In the genomic region with DNA sequence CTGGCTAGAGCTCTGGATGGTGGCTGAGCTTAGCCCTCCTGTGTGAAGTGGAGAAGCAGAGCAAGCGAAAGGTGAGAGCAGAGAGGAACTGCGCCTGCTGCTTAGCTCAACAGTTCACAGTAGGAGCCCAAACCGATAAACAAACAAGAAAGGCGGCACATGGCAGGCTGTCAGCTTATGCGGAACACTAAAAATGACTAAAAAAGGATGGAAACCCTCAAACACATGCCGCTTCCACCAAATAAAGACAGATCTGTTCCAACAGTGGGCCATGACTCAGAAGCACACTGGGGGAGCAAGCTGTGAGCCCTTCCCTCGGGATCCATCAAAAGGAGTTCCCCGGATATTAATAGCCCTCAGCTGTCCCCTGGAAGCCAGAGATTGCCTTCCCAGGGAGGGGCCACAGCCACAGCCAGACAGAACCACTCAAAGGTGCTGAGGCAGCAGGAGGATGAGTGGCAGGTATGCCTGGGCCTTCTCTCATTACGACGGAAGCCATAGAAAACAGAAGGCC, we compare ENCODE assay signal across 8 mouse cellular contexts. TPM values are rescaled to one million over a fixed set of nuclear protein-coding genes. Genes with fewer than 3 reads are reported as not detected.
DNase-seq lines count a peak whose midpoint lies in the region; ATAC-seq and TF ChIP-seq lines count a peak whose summit lies in the region.

No protein-coding gene starts in this region.

- 32% methylated on average over 10 of the region's 10 CpGs for WGBS in lung, embryonic 14.5 days
- whole genome bisulfite sequencing in forebrain, embryonic 12.5 days = 29% methylated on average over 10 of the region's 10 CpGs

- no peak for DNase-seq in lung, embryonic 14.5 days
- no peak for DNase-seq in lung, postnatal 14 days
- peak; percentile 51 for DNase-seq in T-cell, adult 2 months (ENCODE audit: low spot score)
- peak; percentile 59 to 81 for DNase-seq in layer of hippocampus, postnatal 14 days (ENCODE audit: low spot score in 2 of 2)
- peak; percentile 68 to 71 for DNase-seq in right cerebral cortex, postnatal 36 days (ENCODE audit: low spot score in 2 of 2)
- no peak for DNase-seq in adrenal gland, postnatal 4 days (ENCODE audit: low spot score in 2 of 2)

- TF ChIP-seq CTCF in lung, embryonic 14.5 days (IDR thresholded peaks at IDR 0.05; ENCODE audit: low read depth) = no peak

- ATAC-seq in lung, embryonic 14.5 days (ENCODE audit: insufficient read depth) = no peak
- ATAC-seq in forebrain, embryonic 12.5 days (ENCODE audit: low FRiP score) = no peak
- ATAC-seq in granulocyte monocyte progenitor cell, adult 5-6 weeks (replicated peaks; ENCODE audit: poor library complexity, severe bottlenecking) = no peak

- no peak overlapping the region for H3K4me2 ChIP-seq in lung, embryonic 14.5 days
- no peak overlapping the region for H3K4me2 ChIP-seq in forebrain, embryonic 12.5 days

- H3K4me1 ChIP-seq in lung, embryonic 14.5 days (ENCODE audit: insufficient read depth) = peaks cover 13% of the 10 kb centered on the region
- H3K4me1 ChIP-seq in forebrain, embryonic 12.5 days = peaks cover 75% of the 10 kb centered on the region

- no peaks in the 10 kb centered on the region for H3K27me3 ChIP-seq in lung, embryonic 14.5 days (ENCODE audit: insufficient read depth, low read length)
- no peaks in the 10 kb centered on the region for H3K27me3 ChIP-seq in forebrain, embryonic 12.5 days

- no peaks in the 10 kb centered on the region for H3K9me3 ChIP-seq in lung, embryonic 14.5 days (ENCODE audit: low read depth, low read length)
- H3K9me3 ChIP-seq in forebrain, embryonic 12.5 days = no peaks in the 10 kb centered on the region

- peak overlapping the region; percentile 46 for H3K27ac ChIP-seq in lung, embryonic 14.5 days (ENCODE audit: low read depth)
- peak overlapping the region; percentile 51; the same call in 1 of the 2 replicates for H3K27ac ChIP-seq in forebrain, embryonic 12.5 days

- H3K36me3 ChIP-seq in lung, embryonic 14.5 days (ENCODE audit: insufficient read depth) = no peaks in the 10 kb centered on the region
- no peaks in the 10 kb centered on the region for H3K36me3 ChIP-seq in forebrain, embryonic 12.5 days (replicated peaks)

- no peak overlapping the region for H3K4me3 ChIP-seq in lung, embryonic 14.5 days (ENCODE audit: low read depth, low read length)
- H3K4me3 ChIP-seq in forebrain, embryonic 12.5 days (replicated peaks) = no peak overlapping the region

- no peak overlapping the region for H3K9ac ChIP-seq in lung, embryonic 14.5 days
- no peak overlapping the region for H3K9ac ChIP-seq in forebrain, embryonic 12.5 days

RNA-seq across cellular contexts. Expression of a gene that starts 20.8 kb away (rescaled TPM):
- polyA plus RNA-seq in lung, embryonic 14.5 days (2014; fragmentation: Nextera tagmentation; extraction: Ambion mirVana) = 14.0 and 15.3 TPM in 2 replicates
- polyA plus RNA-seq in forebrain, embryonic 12.5 days (2016; fragmentation: Nextera tagmentation; extraction: Ambion mirVana) = 28.8 and 30.4 TPM in 2 replicates
- total RNA-seq in layer of hippocampus, postnatal 14 days (2021) = 10 to 100 TPM; 33.5 to 38.3 TPM
- 10 to 100 TPM in 1 of 2 experiments, 1 to 10 TPM in 1; 9.3 to 12.4 TPM for total RNA-seq in adrenal gland, postnatal 4 days (2021)
- 70.3 and 72.3 TPM in 2 replicates for total RNA-seq in granulocyte monocyte progenitor cell, adult 5-6 weeks (2014; fragmentation: Nextera tagmentation)
- 77.0 and 92.0 TPM in 2 replicates for total RNA-seq in granulocyte monocyte progenitor cell, adult 5-6 weeks (2017)

Comparison
In these comparisons a context has a peak if more than half of its experiments do, and no peak if none do; other contexts are left out.
1. DNase-seq: peak in T-cell, adult 2 months (single experiment), layer of hippocampus, postnatal 14 days (2 of 2) and right cerebral cortex, postnatal 36 days (2 of 2); none in lung, embryonic 14.5 days (single experiment), lung, postnatal 14 days (single experiment) and adrenal gland, postnatal 4 days (0 of 2).